Mouse (Mus musculus): ENCODE data around the gene Gm20403.

DNA sequence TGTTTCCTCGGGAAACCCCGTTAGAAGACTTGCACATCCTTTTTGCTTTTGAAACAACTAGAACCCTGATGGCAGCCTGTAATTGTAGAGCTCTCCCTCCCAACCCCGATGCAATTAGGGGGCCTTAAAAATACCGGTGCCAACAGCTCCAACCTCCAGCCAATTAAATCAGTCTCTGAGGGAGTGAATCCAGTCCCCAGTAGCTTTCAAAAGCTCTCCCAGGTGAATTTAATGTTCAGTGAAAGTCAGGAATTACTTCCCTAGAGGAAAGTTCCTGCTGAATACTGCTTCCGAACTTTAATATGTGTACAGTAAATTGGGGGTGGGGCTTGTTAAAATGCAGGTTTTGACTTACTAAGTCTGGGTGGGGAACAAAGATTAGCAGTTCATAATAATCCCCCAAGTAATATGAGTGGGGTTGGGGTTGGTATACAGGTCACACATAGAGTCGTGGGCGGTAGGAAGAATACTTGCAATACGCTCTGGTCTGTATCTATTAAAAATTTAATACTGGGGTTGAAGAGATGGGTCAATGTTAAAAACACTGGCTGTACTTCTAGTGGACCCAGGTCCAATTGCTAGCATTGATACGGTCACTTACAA, 30.9 kb upstream of the Gm20403 start:
- TF ChIP-seq CTCF (IDR thresholded peaks at IDR 0.05; ENCODE audit: low read depth, low read length) (no peak), EP300 (IDR thresholded peaks at IDR 0.05; ENCODE audit: insufficient read depth, low read depth, low read length) (no peak), POLR2A (IDR thresholded peaks at IDR 0.05; ENCODE audit: insufficient read depth, low read length) (no peak)

Measured in ES-Bruce4 (cell line).